Mouse (Mus musculus): ENCODE results near the gene Polr2g. TPM values are rescaled to one million over a fixed set of nuclear protein-coding genes. Genes with fewer than 3 reads are reported as not detected.
"Not testable (repeated sequence)": the region's sequence is repeated elsewhere in the genome, so short reads cannot be mapped to it uniquely, and the experiment has no call there.

The Polr2g gene
- polyA plus RNA-seq (2011; ENCODE audit: insufficient read length, low read depth, missing spikeins), result 93.9 and 96.0 TPM in 2 replicates

DNA sequence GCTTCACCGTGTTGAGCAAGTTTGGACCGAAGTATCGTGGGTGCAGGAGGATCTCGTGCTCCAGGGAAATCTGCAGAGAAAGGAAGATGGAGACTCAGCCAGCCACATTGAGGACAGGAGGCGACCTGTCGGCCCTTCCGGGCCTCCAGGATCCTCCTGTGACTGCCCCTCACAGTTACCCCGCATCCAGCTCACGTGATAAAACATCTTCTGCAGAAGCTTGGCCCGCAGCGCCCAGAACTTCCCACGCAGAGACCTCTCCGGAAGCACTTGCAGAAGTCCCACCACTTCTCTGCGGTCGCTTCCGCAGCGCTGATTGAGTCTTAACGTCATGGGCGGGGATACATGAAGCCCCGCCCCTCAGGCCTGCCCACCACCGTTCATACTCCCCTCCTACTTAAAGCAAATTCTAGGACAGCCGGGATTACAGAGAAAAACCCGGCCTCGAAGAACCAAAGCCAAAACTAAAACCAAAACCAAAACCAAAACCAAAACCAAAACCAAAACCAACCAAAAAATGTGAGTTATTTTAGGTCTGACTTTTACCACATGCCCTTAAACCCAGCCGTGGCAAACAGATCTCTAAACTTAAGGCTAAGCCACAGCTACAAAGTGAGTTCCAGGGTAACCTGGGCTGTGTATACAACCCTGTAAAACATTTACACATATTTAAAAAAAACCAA lies at the start of gene Polr2g:
Polr2g (minus strand) TSS at position 314 of the 683 bp plus-strand sequence.
- TF ChIP-seq CTCF (IDR thresholded peaks at IDR 0.05; ENCODE audit: borderline replicate concordance, insufficient read depth, low read length), result no peak
- peak; percentile 86 for TF ChIP-seq POLR2A (IDR thresholded peaks at IDR 0.05; ENCODE audit: low read depth, low read length)
- H3K4me1 ChIP-seq (ENCODE audit: control insufficient read depth, insufficient read depth, low read length), result peaks cover 3% of the 10 kb centered on the region
- H3K4me3 ChIP-seq (ENCODE audit: insufficient read depth, low read length), result peak within 1 kb of the TSS; percentile 92
- H3K27ac ChIP-seq (ENCODE audit: insufficient read depth, low read length), result no peak within 1 kb of the TSS; the same call in 1 of the 2 replicates

DNA sequence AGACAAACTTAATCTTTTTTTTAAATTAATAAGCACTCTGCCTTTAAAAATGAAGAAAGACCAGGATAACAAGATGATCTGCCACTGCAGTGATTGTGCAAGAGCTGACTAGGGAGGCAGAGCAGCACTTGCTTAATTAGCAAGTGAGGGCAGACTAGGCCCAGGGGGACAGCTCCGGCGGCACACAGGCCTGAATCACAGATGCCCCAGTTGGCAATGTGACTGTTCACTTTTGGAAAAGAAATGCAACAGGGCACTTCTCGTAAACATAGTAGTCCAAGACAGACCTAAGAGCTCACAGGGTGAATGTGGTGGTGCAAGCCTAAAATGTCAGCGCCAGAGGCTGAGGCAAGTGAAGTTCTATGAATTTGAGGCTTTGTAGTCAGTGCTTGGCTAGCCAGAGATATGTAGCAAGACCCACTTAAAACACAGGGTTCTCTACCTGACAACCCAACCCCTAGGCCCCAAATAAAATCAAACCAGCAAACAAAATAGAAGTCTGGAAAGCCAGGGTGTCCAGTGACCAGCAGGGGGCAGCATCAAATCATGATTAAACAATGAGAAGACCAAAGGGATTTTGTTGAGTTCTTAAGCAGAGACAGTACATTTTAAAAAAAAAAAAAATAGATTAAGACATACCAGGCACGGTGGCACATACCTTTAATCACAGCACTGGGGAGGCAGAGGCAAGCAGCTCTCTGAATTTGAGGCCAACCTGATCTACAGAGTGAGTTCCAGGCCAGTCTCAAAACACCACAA lies 46.2 kb upstream of the Polr2g start:
- H3K4me3 ChIP-seq (ENCODE audit: insufficient read depth, low read length), result no peak overlapping the region
- no peak overlapping the region for H3K27ac ChIP-seq (ENCODE audit: insufficient read depth, low read length)
- TF ChIP-seq CTCF (IDR thresholded peaks at IDR 0.05; ENCODE audit: borderline replicate concordance, insufficient read depth, low read length) (0 out of 2 replicates have a peak, but pooled peaks have one; percentile 6), POLR2A (IDR thresholded peaks at IDR 0.05; ENCODE audit: low read depth, low read length) (no peak)

DNA sequence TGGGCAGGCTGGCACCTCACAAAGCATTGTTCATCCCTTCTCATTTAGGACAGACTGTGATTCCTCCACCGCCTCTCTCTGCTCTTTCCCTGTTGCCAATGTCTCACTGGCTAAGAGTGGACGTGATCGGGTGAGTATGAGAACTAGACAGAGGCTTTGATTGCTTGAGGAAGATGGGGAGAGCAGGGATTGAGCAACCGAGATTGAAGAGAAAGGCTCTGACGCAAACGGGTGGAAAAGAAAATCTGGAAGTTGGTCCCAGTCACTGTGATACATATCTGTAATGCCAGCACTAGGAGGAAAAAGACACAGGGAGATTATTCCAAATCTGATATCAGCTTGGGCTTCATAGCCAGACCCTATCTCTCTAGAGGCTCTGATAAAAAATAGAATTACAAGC lies 44.6 kb upstream of the Polr2g start:
- no peak for TF ChIP-seq POLR2A (IDR thresholded peaks at IDR 0.05; ENCODE audit: low read depth, low read length)
- TF ChIP-seq CTCF (IDR thresholded peaks at IDR 0.05; ENCODE audit: borderline replicate concordance, insufficient read depth, low read length), result no peak

More for the DNA sequence above, 46.2 kb upstream of the Polr2g start:
- no peaks in the 10 kb centered on the region for H3K4me1 ChIP-seq (ENCODE audit: control insufficient read depth, insufficient read depth, low read length)

DNA sequence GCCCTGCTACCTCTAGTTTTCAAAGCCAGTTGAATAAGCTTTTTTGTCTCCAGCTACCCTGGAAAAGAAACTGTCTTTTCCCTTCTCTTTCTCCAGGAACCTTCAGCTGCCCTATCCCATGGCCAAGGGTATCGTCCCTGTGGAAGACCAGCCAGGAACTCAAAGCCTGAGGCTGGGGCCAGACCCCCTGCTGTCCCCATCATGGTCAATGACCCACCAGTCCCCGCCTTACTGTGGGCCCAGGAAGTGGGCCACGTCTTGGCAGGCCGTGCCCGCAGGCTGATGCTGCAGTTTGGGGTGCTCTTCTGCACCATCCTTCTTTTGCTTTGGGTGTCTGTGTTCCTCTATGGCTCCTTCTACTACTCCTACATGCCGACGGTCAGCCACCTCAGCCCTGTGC lies 42.6 kb upstream of the Polr2g start:
- no peaks in the 10 kb centered on the region for H3K4me1 ChIP-seq (ENCODE audit: control insufficient read depth, insufficient read depth, low read length)
- peak overlapping the region; percentile 30; the same call in 1 of the 2 replicates for H3K4me3 ChIP-seq (ENCODE audit: insufficient read depth, low read length)
- TF ChIP-seq CTCF (IDR thresholded peaks at IDR 0.05; ENCODE audit: borderline replicate concordance, insufficient read depth, low read length) (no peak), POLR2A (IDR thresholded peaks at IDR 0.05; ENCODE audit: low read depth, low read length) (no peak)

More for the DNA sequence above, 44.6 kb upstream of the Polr2g start:
- H3K27ac ChIP-seq (ENCODE audit: insufficient read depth, low read length), result no peak overlapping the region
- H3K4me3 ChIP-seq (ENCODE audit: insufficient read depth, low read length), result no peak overlapping the region
- no peaks in the 10 kb centered on the region for H3K4me1 ChIP-seq (ENCODE audit: control insufficient read depth, insufficient read depth, low read length)

DNA sequence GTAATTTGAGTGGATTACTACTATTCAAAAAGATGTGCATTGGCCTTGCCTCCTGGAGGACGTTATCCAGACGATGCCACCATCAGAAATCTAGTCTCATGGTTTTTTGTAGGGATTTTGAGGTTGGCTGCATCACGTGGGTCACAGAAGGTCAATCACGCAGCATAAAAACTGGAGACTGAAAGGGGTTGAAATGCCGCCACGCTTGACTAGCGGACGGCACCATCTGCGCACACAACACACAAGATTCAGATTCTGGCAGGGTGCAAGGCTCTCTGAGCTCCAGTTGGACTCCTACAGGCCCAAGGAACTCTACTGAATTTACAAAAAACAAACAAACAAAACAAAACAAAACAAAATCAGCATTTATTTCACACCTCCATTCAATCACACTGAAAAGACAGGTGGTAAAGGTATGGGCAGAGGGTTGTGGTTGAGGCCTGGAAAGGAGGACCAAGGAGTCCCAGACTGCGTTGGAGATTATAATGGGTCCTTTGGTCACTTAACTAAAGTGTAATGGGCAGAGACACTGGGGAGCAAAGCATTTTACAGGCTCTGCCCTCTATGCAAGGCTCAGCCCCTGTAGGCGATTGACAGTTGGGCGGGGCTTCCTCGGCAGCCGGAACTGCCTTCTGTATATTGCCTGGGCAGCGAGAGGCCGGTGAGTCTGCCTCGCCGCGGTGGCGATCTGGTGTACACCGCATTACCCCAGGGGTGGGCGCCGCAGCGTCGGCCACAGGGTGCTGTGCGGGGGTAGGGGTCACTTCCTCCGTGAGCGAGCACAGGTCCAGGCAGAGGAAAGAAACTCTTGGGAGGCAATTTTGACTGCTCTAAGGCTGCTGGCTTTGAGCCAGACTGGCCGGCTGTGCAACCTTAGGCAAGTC lies 41.8 kb upstream of the Polr2g start:
- Histone ChIP-seq H3K27ac (ENCODE audit: insufficient read depth, low read length) (no peak overlapping the region), H3K4me3 (ENCODE audit: insufficient read depth, low read length) (peak overlapping the region; percentile 30), H3K4me1 (ENCODE audit: control insufficient read depth, insufficient read depth, low read length) (no peaks in the 10 kb centered on the region)
- TF ChIP-seq POLR2A (IDR thresholded peaks at IDR 0.05; ENCODE audit: low read depth, low read length) (peak; percentile 85), CTCF (IDR thresholded peaks at IDR 0.05; ENCODE audit: borderline replicate concordance, insufficient read depth, low read length) (no peak)

More for the DNA sequence above, 42.6 kb upstream of the Polr2g start:
- no peak overlapping the region for H3K27ac ChIP-seq (ENCODE audit: insufficient read depth, low read length)

DNA sequence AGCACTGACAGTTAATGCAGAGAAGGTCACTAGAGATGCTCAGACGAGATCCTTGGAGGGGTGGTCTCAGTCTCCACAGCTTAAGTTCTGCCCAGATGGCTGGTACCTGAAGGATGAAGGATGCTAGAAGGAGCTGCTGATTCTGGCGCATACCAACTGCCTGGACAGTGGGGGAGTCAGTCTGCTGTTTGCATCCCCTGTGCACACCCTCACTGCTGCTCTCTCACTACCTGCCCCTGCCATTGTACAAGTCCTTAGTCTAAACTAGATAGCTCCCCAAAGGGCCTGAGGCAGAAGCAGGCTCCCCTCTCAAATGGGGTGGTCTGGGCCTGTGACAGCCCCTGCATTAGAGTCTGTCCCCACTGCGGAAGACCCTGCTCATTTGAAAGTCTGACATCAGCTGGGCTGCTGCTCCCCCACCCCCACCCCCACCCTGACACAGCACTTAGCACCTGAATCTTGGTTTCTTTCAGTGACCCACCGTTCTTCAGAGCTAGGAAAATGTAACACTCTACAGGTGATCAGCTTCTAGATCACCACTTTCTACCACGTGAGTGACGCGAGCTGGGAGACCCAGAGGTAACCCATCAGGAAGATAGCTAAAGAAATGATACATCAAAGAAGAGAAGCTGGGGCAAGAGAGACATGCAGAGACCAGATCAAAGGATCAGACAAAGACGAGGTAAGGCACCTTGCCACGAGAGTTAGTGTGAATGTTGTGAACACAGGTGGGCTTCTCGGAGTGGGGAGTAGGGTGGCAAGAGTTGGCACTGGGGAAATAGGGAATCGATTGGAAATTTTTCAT lies 40.9 kb upstream of the Polr2g start, which contains the start of gene Gng3:
Gng3 (minus strand) TSS at position 92 of the 805 bp plus-strand sequence.
- no peaks in the 10 kb centered on the region for H3K4me1 ChIP-seq (ENCODE audit: control insufficient read depth, insufficient read depth, low read length)
- no peak within 1 kb of the TSS for H3K4me3 ChIP-seq (ENCODE audit: insufficient read depth, low read length)
- H3K27ac ChIP-seq (ENCODE audit: insufficient read depth, low read length), result no peak within 1 kb of the TSS
- no peak for TF ChIP-seq POLR2A (IDR thresholded peaks at IDR 0.05; ENCODE audit: low read depth, low read length)

DNA sequence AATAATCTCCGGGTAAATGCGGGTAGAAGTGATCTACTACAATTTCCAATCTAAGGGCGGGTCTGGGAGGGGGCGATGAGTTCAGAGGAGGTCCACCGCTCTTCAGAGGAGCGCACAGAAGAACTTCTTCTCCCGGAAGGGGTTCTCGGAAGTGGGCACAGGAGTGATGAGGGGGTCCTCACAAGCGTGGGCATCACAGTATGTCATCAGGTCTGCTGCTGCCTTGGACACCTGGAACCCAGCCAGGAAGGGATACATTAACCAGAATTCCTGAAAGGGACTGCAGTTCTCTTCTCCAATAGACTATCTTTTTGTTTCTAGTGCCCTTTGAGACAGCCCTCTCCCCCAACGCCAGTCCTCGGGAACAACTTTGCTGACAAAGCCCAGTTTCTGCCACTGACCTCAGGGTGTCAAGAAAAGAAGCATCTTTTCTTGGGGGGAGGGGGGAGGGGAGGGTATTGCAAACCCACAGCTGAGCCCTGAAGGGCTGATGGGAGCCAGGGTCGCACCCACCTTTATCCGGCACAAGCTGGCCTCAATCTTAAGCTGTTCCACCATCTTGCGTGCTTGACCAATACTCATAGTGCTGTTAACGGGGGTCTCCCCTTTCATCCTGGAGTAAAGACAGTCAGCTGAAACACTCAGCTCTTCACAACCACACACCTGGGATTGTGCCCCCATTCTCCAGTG lies 39.8 kb upstream of the Polr2g start:
- Histone ChIP-seq H3K27ac (ENCODE audit: insufficient read depth, low read length) (peak overlapping the region; percentile 52; the same call in 1 of the 2 replicates), H3K4me1 (ENCODE audit: control insufficient read depth, insufficient read depth, low read length) (no peaks in the 10 kb centered on the region), H3K4me3 (ENCODE audit: insufficient read depth, low read length) (peak overlapping the region; percentile 30; the same call in 1 of the 2 replicates)
- no peak for TF ChIP-seq POLR2A (IDR thresholded peaks at IDR 0.05; ENCODE audit: low read depth, low read length)
- no peak for TF ChIP-seq CTCF (IDR thresholded peaks at IDR 0.05; ENCODE audit: borderline replicate concordance, insufficient read depth, low read length)

DNA sequence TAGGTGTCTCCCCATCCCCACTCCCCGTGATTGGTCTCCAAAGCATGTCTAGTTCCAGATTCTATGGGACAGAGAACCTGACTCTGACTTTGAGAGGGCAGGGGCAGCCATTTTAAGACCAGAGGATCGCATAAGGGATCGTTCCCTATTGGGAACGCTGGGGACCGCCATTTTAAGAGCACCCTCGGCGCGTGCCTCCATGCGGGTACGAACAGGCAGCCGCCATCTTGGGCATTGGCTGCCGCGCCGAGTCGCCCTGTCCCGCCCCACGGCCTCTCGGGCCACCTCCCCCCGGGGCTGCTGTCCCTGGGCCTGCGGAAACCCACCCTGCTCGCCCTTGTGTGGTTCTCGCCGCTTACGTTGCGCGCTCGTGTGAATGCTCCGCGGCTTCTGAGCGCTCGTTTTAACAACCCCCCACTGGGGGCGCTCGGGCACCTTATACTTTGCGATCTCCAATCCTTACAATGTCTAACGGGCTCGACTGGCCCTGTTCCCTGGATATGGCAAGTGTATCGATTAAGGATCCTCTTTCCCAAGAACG lies 38.9 kb upstream of the Polr2g start, which contains the start of gene Bscl2:
Bscl2 (plus strand) TSS at position 217 of the 541 bp plus-strand sequence.
- TF ChIP-seq POLR2A (IDR thresholded peaks at IDR 0.05; ENCODE audit: low read depth, low read length) (peak; percentile 57), CTCF (IDR thresholded peaks at IDR 0.05; ENCODE audit: borderline replicate concordance, insufficient read depth, low read length) (no peak)
- peak within 1 kb of the TSS; percentile 30 for H3K4me3 ChIP-seq (ENCODE audit: insufficient read depth, low read length)
- H3K27ac ChIP-seq (ENCODE audit: insufficient read depth, low read length), result peak within 1 kb of the TSS; percentile 52
- H3K4me1 ChIP-seq (ENCODE audit: control insufficient read depth, insufficient read depth, low read length), result no peaks in the 10 kb centered on the region

DNA sequence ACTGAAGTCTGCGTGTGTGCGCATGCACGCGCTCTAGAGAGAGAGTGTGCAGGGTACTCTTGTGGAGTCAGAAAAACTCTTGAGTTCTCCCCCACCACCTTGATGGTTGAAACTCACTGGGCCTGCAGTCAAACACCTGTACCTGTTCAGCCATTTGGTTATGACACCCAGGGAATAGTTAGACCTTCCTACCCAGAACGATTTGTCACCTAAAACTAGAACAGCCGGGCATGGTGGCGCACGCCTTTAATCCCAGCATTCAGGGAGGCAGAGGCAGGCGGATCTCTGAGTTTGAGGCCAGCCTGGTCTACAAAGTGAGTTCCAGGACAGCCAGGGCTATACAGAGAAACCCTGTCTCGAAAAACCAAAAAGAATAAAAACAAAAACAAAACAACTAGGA lies 38.0 kb upstream of the Polr2g start:
- not testable (repeated sequence) for H3K27ac ChIP-seq (ENCODE audit: insufficient read depth, low read length); H3K4me3 ChIP-seq (ENCODE audit: insufficient read depth, low read length); H3K4me1 ChIP-seq (ENCODE audit: control insufficient read depth, insufficient read depth, low read length)
